Mouse (Mus musculus) CH12.LX (cell line): ENCODE results near the gene Il11ra1.

Experiments used
- CHD1 ChIP-seq: IDR thresholded peaks from 2 replicates; pipeline ENCODE4 v1.6.1; 2012; ENCODE audit warnings: low read depth, low read length, improper control_type of control experiment, inconsistent platforms
- CHD2 ChIP-seq: IDR thresholded peaks from 2 replicates; pipeline ENCODE4 v1.6.1; 2011; ENCODE audit warnings: low read length, improper control_type of control experiment
- CTCF ChIP-seq, 2 experiments: IDR thresholded peaks in 1 of 2; conservative IDR thresholded peaks in 1 of 2; 2 replicates each; pipeline ENCODE4 v1.5.1; 2011 to 2012; ENCODE audit warnings: low read depth in 2 of 2, low read length in 2 of 2, improper control_type of control experiment in 1 of 2, inconsistent platforms in 1 of 2, mild to moderate bottlenecking in 1 of 2, moderate library complexity in 1 of 2
- ETS1 ChIP-seq: conservative IDR thresholded peaks from 2 replicates; pipeline ENCODE4 v1.6.1; 2012; ENCODE audit warnings: low read depth, mild to moderate bottlenecking, inconsistent platforms, low read length, improper control_type of control experiment, moderate library complexity

DNA sequence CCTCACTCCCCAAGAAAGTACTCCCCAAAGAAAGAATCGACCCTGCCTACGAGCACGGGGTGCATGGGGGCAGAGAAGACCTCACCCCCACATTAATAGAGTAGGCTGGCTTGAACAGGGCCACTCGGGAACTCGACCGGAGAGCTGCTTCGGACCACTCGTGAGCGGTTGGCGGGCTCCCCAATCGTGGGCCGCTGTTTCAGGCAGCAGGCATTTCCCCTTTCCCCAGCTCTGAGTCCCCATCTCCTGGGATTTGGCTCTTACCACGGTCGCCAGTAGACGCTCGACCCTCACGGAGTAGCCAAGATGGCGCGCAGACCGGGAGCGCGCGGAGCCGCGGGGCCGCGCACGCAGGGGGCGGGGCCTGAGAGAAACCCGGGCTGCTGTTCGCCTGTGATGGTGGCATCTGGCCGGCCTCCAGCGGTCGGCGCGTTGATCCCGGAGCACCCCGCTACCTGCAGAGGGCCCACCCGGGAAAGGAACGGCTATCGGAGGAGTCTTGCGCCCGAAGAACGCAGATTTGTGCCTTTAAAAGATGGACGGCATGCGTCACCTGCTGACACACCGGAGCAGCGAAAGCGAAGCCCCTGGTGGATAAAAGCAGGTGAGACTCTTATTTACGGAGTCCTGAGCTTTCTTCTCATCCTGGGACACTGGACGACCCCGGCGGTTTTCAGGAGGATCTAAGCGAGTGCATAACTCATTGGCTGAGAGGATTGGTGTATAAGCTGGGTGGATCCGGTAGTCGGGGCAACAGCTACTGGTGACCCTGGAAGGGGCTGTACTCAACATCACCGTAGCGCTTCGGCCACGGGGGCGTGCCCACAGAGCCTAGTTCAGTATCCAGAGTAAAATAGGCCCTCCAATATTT is 13.6 kb downstream of the Il11ra1 start, which contains the start of gene Rpp25l:
- TF ChIP-seq ETS1 (no peak), CTCF (conservative IDR thresholded peaks at IDR 0.05 in 1 of 2, IDR thresholded peaks at IDR 0.05 in 1 of 2; ENCODE audit: low read depth in 2 of 2, low read length in 2 of 2) (peak in 1 of 2 experiments; percentile 16; a peak in 1 of 4 replicates), CHD1 (no peak), CHD2 (no peak)
